Mouse (Mus musculus) limb, embryonic 14.5 days (tissue): ENCODE data around the gene Pdhx. TPM values are rescaled to one million over a fixed set of nuclear protein-coding genes. Genes with fewer than 3 reads are reported as not detected.
A peak's percentile ranks its signal among the peaks of the same experiment; 100 is the strongest.

Experiments
- ATAC-seq: fragments of 200-750 bp; cut with Nextera tagmentation; 2 replicates; pipeline ENCODE4 v1.8.0; 2017; ENCODE audit warnings: low read depth, moderate number of reproducible peaks, moderate TSS enrichment; ENCODE audit not compliant: low FRiP score
- DNase-seq: peaks from one replicate; pipeline ENCODE4 v3.0.0-alpha.2; 2015; ENCODE audit warnings: low spot score
- H3K27ac ChIP-seq: fragments of 300-500 bp; sonication (generic); replicated peaks from 2 replicates; pipeline ENCODE4 v1.5.1; 2014; ENCODE audit warnings: low read depth, mild to moderate bottlenecking, low read length, moderate library complexity, mixed read lengths
- H3K27me3 ChIP-seq: fragments of 300-500 bp; sonication (generic); 2 replicates; pipeline ENCODE4 v1.6.1; 2014; ENCODE audit warnings: low read length, mixed read lengths; ENCODE audit not compliant: control insufficient read depth, insufficient read depth
- H3K36me3 ChIP-seq: fragments of 300-500 bp; sonication (generic); 2 replicates; pipeline ENCODE4 v1.6.1; 2014; ENCODE audit warnings: mild to moderate bottlenecking, low read length, moderate library complexity, mixed read lengths; ENCODE audit not compliant: control insufficient read depth, insufficient read depth
- H3K4me1 ChIP-seq: fragments of 300-500 bp; sonication (generic); 2 replicates; pipeline ENCODE4 v1.6.1; 2014; ENCODE audit warnings: antibody characterized with exemption, low read length, mixed read lengths; ENCODE audit not compliant: control insufficient read depth, insufficient read depth
- H3K4me2 ChIP-seq: fragments of 300-500 bp; sonication (generic); replicated peaks from 2 replicates; pipeline ENCODE4 v1.6.1; 2014; ENCODE audit warnings: low read depth, mild to moderate bottlenecking, low read length, moderate library complexity; ENCODE audit not compliant: severe bottlenecking
- H3K4me3 ChIP-seq: fragments of 300-500 bp; sonication (generic); replicated peaks from 2 replicates; pipeline ENCODE4 v1.5.1; 2014; ENCODE audit warnings: low read length
- H3K9ac ChIP-seq: fragments of 300-500 bp; sonication (generic); 2 replicates; pipeline ENCODE4 v1.6.1; 2014; ENCODE audit warnings: mild to moderate bottlenecking, low read depth, low read length, moderate library complexity; ENCODE audit not compliant: severe bottlenecking
- H3K9me3 ChIP-seq: fragments of 300-500 bp; sonication (generic); 2 replicates; pipeline ENCODE4 v1.6.1; 2016; ENCODE audit warnings: low read length; ENCODE audit not compliant: control insufficient read depth
- POLR2A ChIP-seq: fragments of 200-500 bp; IDR thresholded peaks from 2 replicates; pipeline ENCODE4 v1.8.0; 2012; ENCODE audit warnings: inconsistent platforms, mild to moderate bottlenecking, moderate library complexity, borderline replicate concordance; ENCODE audit not compliant: insufficient read depth, insufficient read length; ENCODE audit errors: extremely low read depth
- WGBS: fragments of 180-500 bp; shearing (Covaris S2); extraction: QIAGEN DNeasy Blood & Tissue Kit; methylation state at CpG from one replicate; pipeline ENCODE4 v1.1.7; 2014; 5-methylcytosine and 5-hydroxymethylcytosine counted together
- polyA plus RNA-seq, 2 experiments: library from polyadenylated mRNA; depleted of rRNA in 1 of 2; stranded (reverse) in 1 of 2; unstranded in 1 of 2; fragments of >200 nt; fragmentation: Nextera tagmentation in 1 of 2; extraction: Ambion mirVana in 1 of 2; gene quantifications; 2 replicates each; pipeline versions ENCODE4 v1.2.1 to v1.2.3; 2012 to 2014

The Pdhx gene
- polyA plus RNA-seq (2012; rRNA removed) = 31.0 and 33.2 TPM in 2 replicates
- polyA plus RNA-seq (2014; fragmentation: Nextera tagmentation; extraction: Ambion mirVana) = 32.1 and 32.4 TPM in 2 replicates

- Histone ChIP-seq H3K27ac (peak within 1 kb of the TSS; percentile 81), H3K9me3 (no peaks in the 10 kb centered on the region), H3K4me2 (peak within 1 kb of the TSS; percentile 59), H3K9ac (peak within 1 kb of the TSS; percentile 81), H3K27me3 (no peaks in the 10 kb centered on the region), H3K4me3 (peak within 1 kb of the TSS; percentile 78), H3K4me1 (peaks cover 7% of the 10 kb centered on the region; the same call in 1 of the 2 replicates), H3K36me3 (no peaks in the 10 kb centered on the region)
- DNase-seq = peak; percentile 99
- under 1% methylated on average over 55 of the region's 55 CpGs for WGBS
- peak; percentile 99 for ATAC-seq
- peak; percentile 96; the same call in 1 of the 2 replicates for TF ChIP-seq POLR2A
Measured at GRCm38 (mm10) chr2:103073219-103073982, at the start of gene Pdhx, which contains the start of gene Apip. Pdhx (minus strand) TSS chr2:103073513. Apip (plus strand) TSS chr2:103073675.

GRCm38 (mm10) chr2:103119197-103119854 lies 46.0 kb upstream of the Pdhx start:
- Histone ChIP-seq H3K9ac (no peak overlapping the region), H3K36me3 (no peaks in the 10 kb centered on the region), H3K4me2 (no peak overlapping the region), H3K4me3 (no peak overlapping the region), H3K4me1 (no peaks in the 10 kb centered on the region), H3K27me3 (no peaks in the 10 kb centered on the region), H3K9me3 (no peaks in the 10 kb centered on the region), H3K27ac (no peak overlapping the region)
- DNase-seq (no peak), ATAC-seq (no peak)
- TF ChIP-seq POLR2A = no peak
- WGBS = 70% methylated on average over 7 of the region's 7 CpGs

- H3K9me3 ChIP-seq = no peaks in the 10 kb centered on the region
- H3K4me3 ChIP-seq = no peak overlapping the region
- no peak for ATAC-seq
- H3K27ac ChIP-seq = no peak overlapping the region
- H3K4me1 ChIP-seq = no peaks in the 10 kb centered on the region
- no peaks in the 10 kb centered on the region for H3K36me3 ChIP-seq
- H3K4me2 ChIP-seq = no peak overlapping the region
- WGBS = 75% methylated on average over 6 of the region's 6 CpGs
- TF ChIP-seq POLR2A = no peak
- DNase-seq = no peak
- H3K9ac ChIP-seq = no peak overlapping the region
- no peaks in the 10 kb centered on the region for H3K27me3 ChIP-seq
Measured at GRCm38 (mm10) chr2:103118324-103119196, 45.2 kb upstream of the Pdhx start.

- Histone ChIP-seq H3K4me3 (no peak overlapping the region), H3K27ac (no peak overlapping the region), H3K9ac (no peak overlapping the region), H3K36me3 (no peaks in the 10 kb centered on the region), H3K27me3 (no peaks in the 10 kb centered on the region), H3K4me2 (no peak overlapping the region), H3K4me1 (no peaks in the 10 kb centered on the region), H3K9me3 (no peaks in the 10 kb centered on the region)
- WGBS = 78% methylated on average over 5 of the region's 5 CpGs
- DNase-seq (no peak), ATAC-seq (no peak)
- no peak for TF ChIP-seq POLR2A
Measured at GRCm38 (mm10) chr2:103117212-103117611, 43.9 kb upstream of the Pdhx start.

- TF ChIP-seq POLR2A = no peak
- DNase-seq (no peak), ATAC-seq (no peak)
- Histone ChIP-seq H3K9ac (no peak overlapping the region), H3K4me1 (no peaks in the 10 kb centered on the region), H3K36me3 (no peaks in the 10 kb centered on the region), H3K4me3 (no peak overlapping the region), H3K27me3 (no peaks in the 10 kb centered on the region), H3K4me2 (no peak overlapping the region), H3K27ac (no peak overlapping the region), H3K9me3 (no peaks in the 10 kb centered on the region)
- WGBS = 67% methylated on average over 8 of the region's 8 CpGs
Measured at GRCm38 (mm10) chr2:103111669-103112068, 38.4 kb upstream of the Pdhx start.
